Mouse (Mus musculus) lung, embryonic 16.5 days (tissue): ENCODE measurements around the gene Pprc1. TPM values are rescaled to one million over a fixed set of nuclear protein-coding genes. Genes with fewer than 3 reads are reported as not detected.

ENCODE experiments used
- ATAC-seq: fragments of 200-750 bp; cut with Nextera tagmentation; 2 replicates; pipeline ENCODE4 v1.8.0; 2017; ENCODE audit warnings: low read depth, mild to moderate bottlenecking, moderate library complexity
- H3K27ac ChIP-seq: fragments of 300-500 bp; sonication (generic); 2 replicates; pipeline ENCODE4 v1.5.1; 2014; ENCODE audit warnings: mild to moderate bottlenecking, control low read depth, low read length
- H3K27me3 ChIP-seq: fragments of 300-500 bp; sonication (generic); 2 replicates; pipeline ENCODE4 v1.6.1; 2014; ENCODE audit warnings: low read depth, low read length, mixed read lengths; ENCODE audit not compliant: control insufficient read depth, insufficient read depth
- H3K36me3 ChIP-seq: fragments of 300-500 bp; sonication (generic); 2 replicates; pipeline ENCODE4 v1.6.1; 2014; ENCODE audit warnings: low read length; ENCODE audit not compliant: control insufficient read depth, insufficient read depth
- H3K4me1 ChIP-seq: fragments of 300-500 bp; sonication (generic); replicated peaks from 2 replicates; pipeline ENCODE4 v1.6.1; 2014; ENCODE audit warnings: low read length, mixed read lengths; ENCODE audit not compliant: control insufficient read depth, insufficient read depth
- H3K4me2 ChIP-seq: fragments of 300-500 bp; sonication (generic); 2 replicates; pipeline ENCODE4 v1.6.1; 2014; ENCODE audit warnings: low read depth, low read length, control low read depth
- H3K4me3 ChIP-seq: fragments of 300-500 bp; sonication (generic); 2 replicates; pipeline ENCODE4 v1.5.1; 2014; ENCODE audit warnings: mild to moderate bottlenecking, low read length, control low read depth
- H3K9ac ChIP-seq: fragments of 300-500 bp; sonication (generic); 2 replicates; pipeline ENCODE4 v1.6.1; 2014; ENCODE audit warnings: low read length, control low read depth
- H3K9me3 ChIP-seq: fragments of 300-500 bp; sonication (generic); 2 replicates; pipeline ENCODE4 v1.6.1; 2016; ENCODE audit warnings: low read length; ENCODE audit not compliant: control insufficient read depth
- WGBS: fragments of 180-500 bp; shearing (Covaris S2); extraction: QIAGEN DNeasy Blood & Tissue Kit; methylation state at CpG from one replicate; pipeline ENCODE4 v1.1.7; 2014; 5-methylcytosine and 5-hydroxymethylcytosine counted together
- polyA plus RNA-seq: library from polyadenylated mRNA; unstranded; fragments of >200 nt; fragmentation: Nextera tagmentation; extraction: Ambion mirVana; gene quantifications from 2 replicates; pipeline ENCODE4 v1.2.1, GENCODE M21; 2015

The Pprc1 gene
- polyA plus RNA-seq, 1 experiment from 2014 or later = 27.0 TPM

DNA sequence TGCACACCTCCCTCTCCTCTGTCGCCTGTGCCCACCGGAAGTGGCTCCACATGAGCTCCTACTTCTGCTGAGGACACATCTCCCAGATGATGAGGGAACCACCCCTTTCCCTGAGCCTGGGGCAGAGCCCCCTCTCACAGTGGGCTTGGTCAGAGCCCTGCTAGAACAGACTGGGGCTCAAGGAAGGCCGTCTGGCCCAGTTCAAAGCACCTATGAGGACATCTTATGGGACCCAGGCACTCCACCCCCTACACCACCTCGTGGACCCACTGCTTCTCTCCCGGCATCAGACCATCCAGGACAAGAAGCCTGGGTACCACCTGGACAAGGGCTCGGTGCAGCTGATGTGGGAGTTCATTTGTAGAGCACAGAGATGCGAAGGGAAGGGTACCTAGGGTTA lies 39.0 kb upstream of the Pprc1 start:
- Histone ChIP-seq H3K9ac (no peak overlapping the region), H3K4me2 (no peak overlapping the region), H3K27me3 (no peaks in the 10 kb centered on the region), H3K9me3 (no peaks in the 10 kb centered on the region), H3K27ac (no peak overlapping the region), H3K36me3 (peaks cover 3% of the 10 kb centered on the region; the same call in 1 of the 2 replicates), H3K4me3 (no peak overlapping the region), H3K4me1 (peaks cover 10% of the 10 kb centered on the region)
- no peak for ATAC-seq
- 86% methylated on average over 7 of the region's 7 CpGs for WGBS

DNA sequence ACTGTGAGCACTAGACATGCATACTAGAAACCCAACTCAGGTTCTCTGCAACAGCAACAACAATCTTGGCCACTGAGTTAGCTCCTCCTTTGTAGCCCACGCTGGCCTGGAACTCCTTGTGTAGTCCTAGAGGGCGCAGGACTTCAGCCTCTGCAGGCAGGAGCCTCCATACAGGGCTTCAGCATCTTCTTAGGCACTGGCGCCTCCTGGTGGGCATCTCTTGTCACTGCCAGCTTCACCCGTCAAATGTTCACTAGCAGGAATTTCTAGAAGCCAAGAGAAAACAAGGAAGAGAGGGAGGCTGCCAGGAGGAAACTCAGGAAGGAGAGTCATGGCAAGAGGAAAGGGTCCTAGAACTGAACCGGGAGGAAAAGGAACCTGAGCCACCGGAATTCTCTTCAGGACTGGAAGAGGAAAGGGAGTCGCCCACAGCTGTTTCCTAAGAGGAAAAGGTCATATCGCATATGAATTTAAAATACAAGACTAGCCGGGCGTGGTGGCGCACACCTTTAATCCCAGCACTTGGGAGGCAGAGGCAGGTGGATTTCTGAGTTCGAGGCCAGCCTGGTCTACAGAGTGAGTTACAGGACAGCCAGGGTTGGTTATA lies 30.0 kb upstream of the Pprc1 start:
- Histone ChIP-seq H3K36me3 (no peaks in the 10 kb centered on the region), H3K9ac (no peak overlapping the region), H3K27ac (no peak overlapping the region), H3K9me3 (no peaks in the 10 kb centered on the region), H3K4me2 (no peak overlapping the region), H3K4me3 (no peak overlapping the region), H3K27me3 (no peaks in the 10 kb centered on the region), H3K4me1 (no peaks in the 10 kb centered on the region)
- ATAC-seq = peak; percentile 95
- WGBS = 30% methylated on average over 12 of the region's 12 CpGs

GRCm38 (mm10) chr19:46016023-46016422 lies 28.7 kb upstream of the Pprc1 start:
- Histone ChIP-seq H3K4me3 (no peak overlapping the region), H3K4me2 (no peak overlapping the region), H3K27me3 (no peaks in the 10 kb centered on the region), H3K9me3 (no peaks in the 10 kb centered on the region), H3K27ac (no peak overlapping the region), H3K9ac (no peak overlapping the region), H3K36me3 (no peaks in the 10 kb centered on the region), H3K4me1 (no peaks in the 10 kb centered on the region)
- WGBS = 61% methylated on average over 2 of the region's 2 CpGs
- no peak for ATAC-seq

- Histone ChIP-seq H3K4me2 (no peak overlapping the region), H3K36me3 (peaks cover 4% of the 10 kb centered on the region; the same call in 1 of the 2 replicates), H3K4me3 (no peak overlapping the region), H3K9ac (no peak overlapping the region), H3K27me3 (no peaks in the 10 kb centered on the region), H3K4me1 (no peaks in the 10 kb centered on the region), H3K9me3 (no peaks in the 10 kb centered on the region), H3K27ac (peak overlapping the region; percentile 71)
- 47% methylated on average over 6 of the region's 6 CpGs for WGBS
- ATAC-seq = peak; percentile 87
Measured at GRCm38 (mm10) chr19:46024959-46025358, 19.7 kb upstream of the Pprc1 start.

DNA sequence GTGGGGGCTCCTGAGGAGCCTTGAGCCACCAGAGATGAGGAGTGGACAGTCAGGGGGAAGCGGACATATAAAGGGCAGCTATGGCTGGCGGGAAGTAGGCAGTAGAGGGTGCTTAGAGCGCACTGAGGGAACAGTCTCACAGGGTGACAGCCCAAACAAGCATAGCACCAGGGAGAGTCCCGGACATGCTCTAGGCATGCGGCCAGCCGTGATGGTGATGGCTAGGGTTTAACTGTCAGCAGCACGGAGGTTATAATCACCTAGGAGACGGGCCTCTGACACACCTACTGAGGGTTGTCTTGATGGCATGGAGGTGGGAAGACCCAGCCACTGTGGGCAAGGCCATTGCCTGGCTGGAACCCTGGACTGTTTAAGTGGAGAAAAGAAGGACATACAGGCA lies 18.1 kb upstream of the Pprc1 start:
- H3K4me2 ChIP-seq = no peak overlapping the region
- H3K27me3 ChIP-seq = no peaks in the 10 kb centered on the region
- H3K36me3 ChIP-seq = peaks cover 7% of the 10 kb centered on the region; the same call in 1 of the 2 replicates
- 29% methylated on average over 8 of the region's 8 CpGs for WGBS
- peak; percentile 29; the same call in 1 of the 2 replicates for ATAC-seq
- H3K9me3 ChIP-seq = no peaks in the 10 kb centered on the region
- no peak overlapping the region for H3K27ac ChIP-seq
- H3K9ac ChIP-seq = no peak overlapping the region
- no peaks in the 10 kb centered on the region for H3K4me1 ChIP-seq
- no peak overlapping the region for H3K4me3 ChIP-seq

DNA sequence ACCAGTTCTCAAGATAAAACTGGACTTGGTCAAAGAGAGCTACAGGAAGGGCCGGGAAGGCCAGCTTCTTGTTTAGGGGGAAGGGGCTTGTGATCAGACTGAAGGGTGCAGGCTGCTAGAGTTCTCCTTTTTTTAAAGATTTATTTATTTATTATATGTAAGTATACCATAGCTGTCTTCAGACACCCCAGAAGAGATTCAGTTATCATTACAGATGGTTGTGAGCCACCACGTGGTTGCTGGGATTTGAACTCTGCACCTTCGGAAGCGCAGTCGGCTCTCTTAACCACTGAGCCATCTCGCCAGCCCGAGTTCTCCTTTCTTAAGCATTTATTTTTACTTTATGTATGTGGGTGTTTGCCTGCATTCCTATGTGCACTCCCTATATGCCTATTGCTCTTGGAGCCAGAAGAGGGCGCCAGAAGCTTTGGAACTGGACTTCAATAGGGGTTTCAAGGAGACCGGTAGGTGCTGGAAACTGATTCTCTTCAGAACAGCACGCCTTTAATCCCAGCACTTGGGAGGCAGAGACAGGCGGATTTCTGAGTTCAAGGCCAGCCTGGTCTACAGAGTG lies 15.9 kb upstream of the Pprc1 start:
- H3K36me3 ChIP-seq = peaks cover 29% of the 10 kb centered on the region
- 66% methylated on average over 11 of the region's 11 CpGs for WGBS
- H3K4me1 ChIP-seq = no peaks in the 10 kb centered on the region
- no peak overlapping the region for H3K27ac ChIP-seq
- H3K27me3 ChIP-seq = no peaks in the 10 kb centered on the region
- no peak overlapping the region for H3K9ac ChIP-seq
- H3K4me2 ChIP-seq = no peak overlapping the region
- H3K9me3 ChIP-seq = no peaks in the 10 kb centered on the region
- no peak for ATAC-seq
- H3K4me3 ChIP-seq = no peak overlapping the region

DNA sequence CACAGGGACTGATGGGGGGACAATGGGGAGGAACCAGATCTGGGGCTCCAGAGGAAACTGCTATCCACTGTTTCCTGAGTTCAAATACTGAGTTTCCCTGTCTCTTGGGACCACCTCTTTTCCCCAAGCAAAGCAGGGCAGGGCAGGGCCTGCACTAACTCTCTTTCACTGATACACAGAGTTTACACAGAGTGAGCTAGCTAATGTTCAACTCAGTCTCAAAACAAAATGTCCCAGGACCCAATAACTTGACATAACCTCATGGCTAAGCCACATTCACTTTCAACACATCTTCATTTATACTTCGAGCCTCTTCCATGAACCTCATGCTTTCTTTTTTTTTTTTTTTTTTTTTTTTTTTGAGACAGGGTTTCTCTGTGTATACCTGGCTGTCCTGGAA lies 15.0 kb upstream of the Pprc1 start:
- Histone ChIP-seq H3K36me3 (peaks cover 37% of the 10 kb centered on the region), H3K4me2 (no peak overlapping the region), H3K27ac (no peak overlapping the region), H3K9me3 (no peaks in the 10 kb centered on the region), H3K4me1 (no peaks in the 10 kb centered on the region), H3K9ac (no peak overlapping the region), H3K4me3 (no peak overlapping the region), H3K27me3 (no peaks in the 10 kb centered on the region)
- ATAC-seq = no peak
- 100% methylated on average over 1 of the region's 1 CpGs for WGBS

DNA sequence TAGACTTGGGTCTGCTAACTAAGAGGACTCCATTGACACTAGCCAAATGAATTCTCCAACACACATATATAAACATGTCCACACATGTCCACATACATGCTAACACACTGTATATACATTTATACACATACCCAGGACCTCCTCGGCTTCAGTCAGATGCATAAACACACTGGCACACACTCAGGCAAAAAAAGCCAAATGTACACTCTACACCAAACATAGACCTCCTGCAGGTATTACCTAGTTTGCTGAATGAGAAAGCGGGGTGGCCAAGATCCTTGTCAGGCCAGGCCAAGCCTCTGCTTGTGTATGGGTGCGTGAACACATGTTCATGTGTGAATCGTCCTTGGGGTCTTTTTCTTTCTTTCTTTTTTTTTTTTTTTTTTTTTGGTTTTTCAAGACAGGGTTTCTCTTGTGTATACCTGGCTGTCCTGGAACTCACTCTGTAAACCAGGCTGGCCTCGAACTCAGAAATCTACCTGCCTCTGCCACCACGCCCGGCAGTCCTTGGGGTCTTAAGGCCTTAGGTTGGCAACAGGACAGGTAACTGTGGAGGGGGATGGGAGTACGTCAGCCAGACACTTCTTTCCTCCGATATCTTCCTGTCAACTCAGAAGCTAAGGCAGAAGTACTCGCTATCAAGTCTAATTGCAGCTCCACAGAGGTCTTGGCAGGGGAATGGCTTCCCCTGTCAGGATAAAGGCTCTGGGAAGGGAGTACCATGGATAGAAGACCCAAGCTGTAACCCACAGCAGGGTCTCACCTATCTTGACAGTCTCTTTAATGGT lies 14.3 kb upstream of the Pprc1 start:
- no peaks in the 10 kb centered on the region for H3K4me1 ChIP-seq
- ATAC-seq = no peak
- H3K27ac ChIP-seq = no peak overlapping the region
- H3K9me3 ChIP-seq = no peaks in the 10 kb centered on the region
- no peak overlapping the region for H3K4me2 ChIP-seq
- H3K36me3 ChIP-seq = peaks cover 44% of the 10 kb centered on the region
- no peaks in the 10 kb centered on the region for H3K27me3 ChIP-seq
- H3K9ac ChIP-seq = no peak overlapping the region
- 90% methylated on average over 10 of the region's 10 CpGs for WGBS
- H3K4me3 ChIP-seq = no peak overlapping the region

GRCm38 (mm10) chr19:46031689-46032432 lies 12.8 kb upstream of the Pprc1 start:
- Histone ChIP-seq H3K4me2 (no peak overlapping the region), H3K36me3 (peaks cover 50% of the 10 kb centered on the region), H3K9me3 (no peaks in the 10 kb centered on the region), H3K9ac (no peak overlapping the region), H3K27me3 (no peaks in the 10 kb centered on the region), H3K4me1 (peaks cover 2% of the 10 kb centered on the region), H3K27ac (no peak overlapping the region), H3K4me3 (no peak overlapping the region)
- 72% methylated on average over 9 of the region's 9 CpGs for WGBS
- no peak for ATAC-seq
